Mouse (Mus musculus) testis, adult 2 months (tissue): ENCODE measurements around the gene Meis1. TPM values are rescaled to one million over a fixed set of nuclear protein-coding genes. Genes with fewer than 3 reads are reported as not detected.

Source experiments
- H3K27ac ChIP-seq: fragments of 200-500 bp; 2 replicates; pipeline ENCODE4 v1.5.1; 2012; ENCODE audit warnings: low read depth, low read length; ENCODE audit not compliant: control insufficient read depth, insufficient read depth
- H3K27me3 ChIP-seq: fragments of 200-500 bp; 2 replicates; pipeline ENCODE4 v1.6.1; 2012; ENCODE audit warnings: mild to moderate bottlenecking, low read length, moderate library complexity; ENCODE audit not compliant: control insufficient read depth, insufficient read depth
- H3K36me3 ChIP-seq: fragments of 200-500 bp; 2 replicates; pipeline ENCODE4 v1.6.1; 2012; ENCODE audit warnings: mild to moderate bottlenecking, low read length; ENCODE audit not compliant: control insufficient read depth, insufficient read depth
- H3K4me1 ChIP-seq: fragments of 200-500 bp; 2 replicates; pipeline ENCODE4 v1.6.1; 2012; ENCODE audit warnings: low read length; ENCODE audit not compliant: control insufficient read depth, insufficient read depth
- H3K4me3 ChIP-seq: fragments of 200-500 bp; 2 replicates; pipeline ENCODE4 v1.5.1; 2012; ENCODE audit warnings: low read depth, mild to moderate bottlenecking, low read length, moderate library complexity, mixed read lengths; ENCODE audit not compliant: control insufficient read depth
- CTCF ChIP-seq: fragments of 200-500 bp; IDR thresholded peaks from 2 replicates; pipeline ENCODE4 v1.5.1; 2012; ENCODE audit warnings: low read depth, mild to moderate bottlenecking, inconsistent platforms, low read length, moderate library complexity; ENCODE audit not compliant: control insufficient read depth, insufficient read depth, insufficient replicate concordance
- POLR2A ChIP-seq: fragments of 200-500 bp; IDR thresholded peaks from 2 replicates; pipeline ENCODE4 v1.6.1; 2012; ENCODE audit warnings: low read depth, mild to moderate bottlenecking, inconsistent platforms, low read length, moderate library complexity; ENCODE audit not compliant: control insufficient read depth
- polyA plus RNA-seq: library from polyadenylated mRNA; depleted of rRNA; stranded (reverse); fragments of >200 nt; gene quantifications from 2 replicates; pipeline ENCODE4 v1.2.3, GENCODE M21; 2012

Gene Meis1
- polyA plus RNA-seq, 1 experiment: 1.9 TPM

GRCm38 (mm10) chr11:18955969-18956368 lies 62.8 kb downstream of the Meis1 start:
- no peaks in the 10 kb centered on the region; the same call in none of the 2 replicates for H3K4me1 ChIP-seq
- H3K36me3 ChIP-seq: no peaks in the 10 kb centered on the region
- H3K27ac ChIP-seq: no peak overlapping the region
- H3K4me3 ChIP-seq: no peak overlapping the region
- H3K27me3 ChIP-seq: no peaks in the 10 kb centered on the region
- TF ChIP-seq POLR2A: no peak
- no peak for TF ChIP-seq CTCF

DNA sequence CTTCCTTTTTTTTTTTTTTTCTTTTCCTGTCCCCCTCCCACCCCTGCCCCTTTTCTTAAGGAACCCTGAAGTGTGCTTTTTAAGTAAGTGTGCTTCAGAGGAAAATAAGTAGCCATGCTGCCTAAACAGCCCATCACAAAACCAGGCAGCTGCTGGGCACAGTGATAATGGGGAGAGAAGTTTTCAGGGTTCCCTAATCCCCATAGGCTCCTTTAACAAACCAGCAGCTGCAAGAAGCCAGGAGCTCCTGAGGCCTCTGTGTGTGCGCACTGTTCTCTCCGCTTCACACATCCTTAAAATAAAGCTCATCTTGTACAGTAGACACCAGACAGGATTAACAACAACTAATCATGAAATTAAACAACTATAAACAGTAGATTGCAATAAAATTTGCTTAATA lies 63.9 kb downstream of the Meis1 start:
- Histone ChIP-seq H3K4me1 (no peaks in the 10 kb centered on the region; the same call in none of the 2 replicates), H3K27ac (no peak overlapping the region), H3K4me3 (no peak overlapping the region), H3K27me3 (no peaks in the 10 kb centered on the region), H3K36me3 (no peaks in the 10 kb centered on the region)
- TF ChIP-seq POLR2A (no peak), CTCF (no peak)

GRCm38 (mm10) chr11:18953892-18954291 lies 64.9 kb downstream of the Meis1 start:
- Histone ChIP-seq H3K4me1 (no peaks in the 10 kb centered on the region; the same call in none of the 2 replicates), H3K27ac (no peak overlapping the region), H3K27me3 (no peaks in the 10 kb centered on the region), H3K36me3 (no peaks in the 10 kb centered on the region), H3K4me3 (no peak overlapping the region)
- TF ChIP-seq CTCF (no peak), POLR2A (no peak)

DNA sequence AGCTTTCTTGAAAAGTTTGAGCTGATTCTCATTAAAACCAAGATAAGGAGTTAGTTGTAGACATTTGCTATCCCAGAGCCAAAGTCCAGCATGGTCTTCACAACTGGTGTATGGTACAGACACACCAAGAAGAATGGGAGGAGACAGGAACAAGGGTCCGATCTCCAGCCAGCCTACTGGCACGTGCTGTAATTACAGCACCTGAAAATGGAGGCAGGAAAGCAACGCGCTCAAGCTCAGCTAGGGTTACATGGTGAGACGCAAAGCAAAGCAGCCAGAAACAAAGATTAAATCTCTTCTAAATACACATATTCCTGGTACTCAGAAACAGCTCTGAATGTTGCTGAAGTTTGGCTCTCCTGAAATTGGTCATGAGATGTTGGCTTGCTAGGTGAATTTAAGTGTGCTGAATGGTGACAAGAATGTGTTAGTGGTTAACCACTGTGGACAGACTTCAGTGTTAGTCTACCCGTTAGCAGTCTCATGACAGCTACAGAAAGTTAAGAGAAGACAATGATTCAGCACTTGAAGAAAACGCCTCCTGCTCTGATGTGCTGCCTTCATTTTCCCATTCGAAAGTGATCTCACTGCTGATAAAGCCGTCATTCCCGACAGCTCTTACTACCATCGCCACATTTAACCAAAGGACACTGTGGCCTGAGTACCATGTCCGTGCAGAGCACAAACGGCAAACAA lies 70.0 kb downstream of the Meis1 start:
- no peaks in the 10 kb centered on the region for H3K36me3 ChIP-seq
- no peak for TF ChIP-seq CTCF
- no peak for TF ChIP-seq POLR2A
- H3K27me3 ChIP-seq: no peaks in the 10 kb centered on the region
- no peak overlapping the region for H3K4me3 ChIP-seq
- no peak overlapping the region for H3K27ac ChIP-seq
- H3K4me1 ChIP-seq: no peaks in the 10 kb centered on the region

DNA sequence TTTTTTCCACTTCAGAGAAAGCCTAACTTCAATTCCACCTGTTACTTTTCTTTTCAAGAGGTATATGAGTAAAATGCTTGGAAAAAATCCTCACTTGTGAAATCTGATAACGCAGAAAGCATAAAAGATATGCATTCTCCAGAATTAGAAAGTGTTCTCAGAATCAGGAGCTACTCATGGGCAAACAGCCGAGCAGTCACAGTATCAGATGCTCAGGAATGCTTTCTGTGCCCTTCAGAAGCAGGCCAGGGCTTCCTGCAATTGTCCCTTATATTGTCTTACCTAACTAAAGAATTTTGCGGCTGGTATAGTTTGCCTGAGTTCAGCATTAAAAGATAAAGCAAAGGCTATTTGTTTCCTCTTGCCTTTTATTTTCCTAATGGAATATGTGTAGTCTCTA lies 71.4 kb downstream of the Meis1 start:
- Histone ChIP-seq H3K36me3 (no peaks in the 10 kb centered on the region), H3K27ac (no peak overlapping the region), H3K27me3 (no peaks in the 10 kb centered on the region), H3K4me3 (no peak overlapping the region), H3K4me1 (no peaks in the 10 kb centered on the region)
- TF ChIP-seq POLR2A: no peak
- TF ChIP-seq CTCF: no peak

DNA sequence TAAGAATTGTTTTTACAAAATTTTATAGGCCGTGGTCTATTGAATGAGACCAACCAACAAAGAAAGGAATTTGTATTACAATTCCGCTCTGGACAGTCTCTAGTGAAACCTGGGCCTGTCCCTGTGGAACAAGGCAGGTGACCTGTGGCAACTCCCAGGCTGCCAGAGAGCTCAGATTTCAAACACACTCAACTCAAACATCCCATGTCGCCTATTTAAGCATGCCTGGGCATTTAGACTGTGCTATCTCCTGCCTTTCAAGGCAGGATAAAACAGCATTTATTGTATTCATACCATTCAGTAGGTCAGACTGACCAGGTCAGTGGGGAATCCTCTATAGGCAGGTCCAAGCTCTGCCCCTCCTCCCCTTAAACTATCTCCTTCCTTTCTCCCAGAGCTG lies 73.0 kb downstream of the Meis1 start:
- Histone ChIP-seq H3K4me1 (no peaks in the 10 kb centered on the region), H3K27me3 (no peaks in the 10 kb centered on the region), H3K4me3 (no peak overlapping the region), H3K36me3 (no peaks in the 10 kb centered on the region), H3K27ac (no peak overlapping the region)
- no peak for TF ChIP-seq POLR2A
- TF ChIP-seq CTCF: no peak

DNA sequence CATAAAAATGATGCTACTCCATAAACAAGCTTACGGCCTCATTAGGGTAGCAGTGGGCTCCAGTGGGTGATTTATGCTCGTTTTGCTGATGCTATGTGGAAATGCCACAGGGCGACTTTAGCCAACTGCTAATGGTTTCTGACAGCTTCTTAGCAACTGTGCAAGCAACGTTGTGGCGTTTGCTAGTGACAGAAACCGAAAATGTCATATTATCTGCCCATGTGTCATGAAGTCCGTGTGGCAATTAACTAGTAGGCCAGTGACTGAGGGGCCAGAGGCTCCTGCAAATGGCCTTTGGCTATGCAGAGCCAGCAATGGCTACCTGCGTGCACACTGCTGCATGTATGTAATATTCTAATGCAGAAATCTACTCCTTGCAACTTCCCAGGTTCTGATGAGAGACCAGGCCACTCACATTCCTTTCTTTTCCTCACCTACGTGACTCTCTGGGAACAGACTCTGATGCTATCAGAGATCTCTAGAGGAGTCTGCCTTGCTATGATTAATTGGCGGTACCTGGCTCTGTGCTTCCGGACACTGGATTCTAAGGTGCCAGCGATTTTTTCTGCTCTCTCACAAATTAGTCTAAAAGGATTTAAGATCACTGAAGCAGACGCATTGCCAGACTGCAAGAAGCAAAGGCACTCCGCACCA lies 73.7 kb downstream of the Meis1 start:
- H3K36me3 ChIP-seq: no peaks in the 10 kb centered on the region
- no peaks in the 10 kb centered on the region for H3K4me1 ChIP-seq
- H3K27ac ChIP-seq: no peak overlapping the region
- no peak overlapping the region for H3K4me3 ChIP-seq
- TF ChIP-seq CTCF (no peak), POLR2A (no peak)
- no peaks in the 10 kb centered on the region for H3K27me3 ChIP-seq

- H3K27ac ChIP-seq: no peak overlapping the region
- H3K36me3 ChIP-seq: no peaks in the 10 kb centered on the region
- H3K27me3 ChIP-seq: no peaks in the 10 kb centered on the region
- H3K4me3 ChIP-seq: no peak overlapping the region
- H3K4me1 ChIP-seq: no peaks in the 10 kb centered on the region
- no peak for TF ChIP-seq CTCF
- TF ChIP-seq POLR2A: no peak
Observed at GRCm38 (mm10) chr11:18944209-18944608, 74.6 kb downstream of the Meis1 start.
